Mouse (Mus musculus): ENCODE measurements around the gene Chat.
A peak's percentile ranks its signal among the peaks of the same experiment; 100 is the strongest.

Chat gene

DNA sequence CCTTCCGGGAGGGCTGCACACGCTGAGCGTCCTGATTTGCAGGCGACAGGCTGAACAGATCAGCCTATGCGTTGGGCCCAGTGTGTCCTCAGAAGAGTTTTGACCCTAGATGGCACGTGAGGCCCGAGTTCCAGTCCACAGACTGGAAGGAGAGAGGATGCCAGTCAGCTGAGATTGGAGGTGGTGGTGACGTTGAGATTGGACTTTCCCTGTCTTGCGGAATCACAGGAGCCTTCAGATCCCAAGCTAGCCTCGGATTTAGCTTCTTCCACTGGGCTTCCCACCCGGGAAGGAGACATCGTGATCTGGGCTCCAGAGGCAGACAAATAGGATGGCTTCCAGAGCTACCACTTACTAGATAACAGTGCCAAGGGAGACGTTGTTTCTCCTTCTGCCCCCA lies at the start of gene Chat:
Chat (minus strand) TSS at position 101 of the 400 bp plus-strand sequence.
- no peak for DNase-seq

DNA sequence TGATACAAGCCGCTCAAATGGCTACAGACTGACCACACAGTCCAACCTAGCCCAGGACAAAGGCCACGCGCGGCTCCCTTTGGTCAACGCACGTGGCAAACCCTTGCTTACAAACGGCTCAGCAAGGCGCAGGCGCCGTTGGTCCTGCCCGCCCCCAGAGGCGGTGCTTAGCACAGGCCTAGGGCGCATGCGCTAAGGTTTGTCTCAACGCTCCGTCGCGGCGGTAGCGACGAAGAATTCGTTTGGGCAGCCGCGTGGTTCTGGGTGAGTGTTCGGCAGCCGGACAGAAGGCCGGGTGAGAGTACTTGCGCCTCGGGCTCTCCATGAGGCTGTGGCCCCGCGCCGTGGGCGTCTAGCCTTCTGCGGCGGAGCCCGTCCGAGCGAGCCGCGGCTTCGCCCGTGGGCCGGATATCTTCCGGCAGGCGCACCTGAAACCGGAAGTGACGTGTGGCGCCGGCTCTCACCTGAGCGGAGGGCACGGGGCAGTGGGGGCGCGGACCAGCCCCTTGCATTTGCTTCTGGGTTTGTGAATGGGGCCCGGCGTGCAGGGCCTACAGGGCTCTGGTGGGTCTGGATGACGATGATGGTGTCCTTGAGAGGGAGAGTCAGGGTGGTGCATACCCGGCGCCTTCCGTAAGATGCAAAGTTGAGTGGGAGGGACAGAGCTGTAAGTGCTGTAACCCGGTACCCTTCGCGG lies 47.7 kb upstream of the Chat start, which contains the start of gene Ercc6:
Ercc6 (plus strand) TSS at position 186 of the 697 bp plus-strand sequence.
- DNase-seq, result peak; percentile 97

- no peak for DNase-seq
Measured at GRCm38 (mm10) chr14:32512912-32513311, 47.1 kb upstream of the Chat start.

GRCm38 (mm10) chr14:32509443-32509961 lies 43.7 kb upstream of the Chat start:
- DNase-seq, result no peak

DNA sequence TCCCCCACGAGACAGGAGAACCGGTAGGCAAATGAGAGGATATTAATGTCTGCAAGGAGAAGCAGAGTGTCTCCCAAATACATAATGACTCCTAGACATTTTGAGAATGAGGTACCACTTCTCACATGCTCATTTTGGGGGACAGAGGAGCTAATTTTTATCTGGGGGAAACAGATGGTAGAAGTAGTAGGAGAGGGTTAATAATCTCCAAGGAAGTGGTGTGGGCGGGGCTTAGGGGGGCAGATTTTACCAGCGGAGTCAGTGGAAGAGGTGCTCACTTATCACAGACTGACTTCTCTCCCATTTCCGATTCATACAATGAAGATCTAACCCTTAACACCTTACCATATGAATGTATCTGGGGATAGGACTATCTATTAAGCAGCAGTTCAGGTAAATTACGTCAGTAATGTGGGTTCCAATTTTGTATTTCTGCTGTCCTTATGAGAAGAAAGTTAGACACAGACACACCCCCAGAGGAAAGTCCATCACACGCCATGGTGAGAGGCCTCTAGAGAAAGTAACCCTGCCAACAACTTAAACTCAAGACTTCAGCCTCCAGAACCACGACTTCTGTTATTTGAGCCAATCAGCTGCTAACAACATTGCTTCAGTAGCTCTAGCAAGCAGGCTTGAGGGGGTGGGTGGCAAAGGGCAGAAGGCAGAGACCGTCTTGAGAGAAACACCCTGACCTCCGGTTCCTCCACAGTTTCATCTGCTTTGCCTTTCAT lies 42.5 kb upstream of the Chat start:
- no peak for DNase-seq

GRCm38 (mm10) chr14:32507216-32507615 lies 41.4 kb upstream of the Chat start:
- DNase-seq, result no peak

- no peak for DNase-seq
Measured at GRCm38 (mm10) chr14:32506329-32506728, 40.5 kb upstream of the Chat start.

DNA sequence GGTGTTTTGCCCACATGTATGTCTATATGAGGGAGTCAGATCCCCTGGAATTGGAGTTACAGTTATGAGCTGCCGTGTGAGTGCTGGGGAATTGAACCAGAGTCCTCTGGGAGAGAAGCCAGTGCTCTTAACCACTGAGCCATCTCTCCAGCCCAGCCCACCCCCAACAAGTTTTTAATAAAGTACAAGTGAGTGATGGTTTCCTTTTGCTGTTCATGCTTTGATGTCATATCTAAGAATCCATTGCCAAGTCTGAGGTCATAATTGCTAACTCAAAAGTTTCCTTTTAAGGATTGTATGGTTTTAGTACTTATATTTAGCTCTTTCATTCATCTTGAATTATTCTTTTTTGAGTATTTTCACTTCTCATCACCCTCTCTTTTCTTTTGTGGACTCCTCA lies 38.1 kb upstream of the Chat start:
- no peak for DNase-seq

DNA sequence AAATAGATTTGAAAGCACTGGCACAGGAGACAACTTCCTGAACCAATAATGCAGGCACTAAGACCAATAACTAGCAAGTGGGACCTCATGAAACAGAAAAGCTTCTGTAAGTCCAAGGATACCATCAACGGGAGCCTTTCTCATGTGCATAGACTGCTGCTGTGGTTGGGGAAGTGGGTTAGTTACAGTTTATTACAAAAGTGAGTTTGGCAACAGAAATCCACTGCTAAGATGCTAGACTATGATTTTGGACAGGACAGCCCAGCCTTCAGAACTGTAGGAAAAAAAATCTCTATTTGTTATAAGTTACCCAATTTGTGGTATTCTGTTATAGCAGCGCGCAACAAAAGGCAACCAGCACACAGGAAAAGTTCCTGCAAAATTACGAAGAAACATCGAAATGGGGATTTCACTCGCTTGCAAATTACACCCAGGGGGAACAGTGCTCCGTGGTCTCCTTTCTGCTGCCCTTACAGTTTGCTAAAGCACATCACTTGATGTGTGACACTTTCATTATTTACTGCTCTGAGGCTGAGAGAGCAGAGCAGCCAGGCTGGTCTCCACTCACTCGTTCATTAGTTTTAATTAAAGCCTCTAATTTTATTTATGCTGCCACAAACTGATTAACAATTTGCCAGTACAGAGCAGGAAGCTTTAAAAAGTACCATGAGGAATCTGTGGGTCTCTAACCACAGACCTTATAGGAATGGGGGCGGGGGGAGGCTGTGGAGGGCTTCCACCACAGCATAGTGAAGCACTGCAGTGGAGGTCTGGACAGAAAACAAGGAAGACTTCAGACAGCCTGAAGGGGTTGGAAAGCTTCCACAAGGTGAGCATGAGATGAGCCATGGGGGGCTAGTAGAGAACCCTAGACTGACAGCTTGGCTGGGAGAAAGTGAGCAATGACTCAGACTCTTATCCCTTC lies 37.2 kb upstream of the Chat start:
- no peak for DNase-seq

DNA sequence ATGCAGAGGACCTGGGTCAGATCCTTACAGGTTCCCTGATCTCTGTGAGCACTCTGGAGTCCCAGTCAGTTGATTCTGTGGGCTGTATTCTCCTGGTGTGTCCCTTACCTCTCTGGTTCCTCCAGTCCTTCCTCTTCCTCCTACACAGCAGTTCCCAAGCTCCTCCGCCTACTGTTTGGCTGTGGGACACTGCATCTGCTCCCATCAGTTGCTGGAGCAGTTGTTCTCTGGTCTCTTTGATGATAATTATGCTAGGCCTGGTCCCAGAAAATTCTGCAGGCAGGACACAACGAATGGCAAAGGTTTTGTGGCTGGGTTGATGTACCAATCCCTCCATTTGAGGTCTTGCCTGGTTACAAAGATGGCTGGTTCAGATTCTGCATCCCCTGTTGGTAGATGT lies 35.5 kb upstream of the Chat start:
- no peak for DNase-seq

DNA sequence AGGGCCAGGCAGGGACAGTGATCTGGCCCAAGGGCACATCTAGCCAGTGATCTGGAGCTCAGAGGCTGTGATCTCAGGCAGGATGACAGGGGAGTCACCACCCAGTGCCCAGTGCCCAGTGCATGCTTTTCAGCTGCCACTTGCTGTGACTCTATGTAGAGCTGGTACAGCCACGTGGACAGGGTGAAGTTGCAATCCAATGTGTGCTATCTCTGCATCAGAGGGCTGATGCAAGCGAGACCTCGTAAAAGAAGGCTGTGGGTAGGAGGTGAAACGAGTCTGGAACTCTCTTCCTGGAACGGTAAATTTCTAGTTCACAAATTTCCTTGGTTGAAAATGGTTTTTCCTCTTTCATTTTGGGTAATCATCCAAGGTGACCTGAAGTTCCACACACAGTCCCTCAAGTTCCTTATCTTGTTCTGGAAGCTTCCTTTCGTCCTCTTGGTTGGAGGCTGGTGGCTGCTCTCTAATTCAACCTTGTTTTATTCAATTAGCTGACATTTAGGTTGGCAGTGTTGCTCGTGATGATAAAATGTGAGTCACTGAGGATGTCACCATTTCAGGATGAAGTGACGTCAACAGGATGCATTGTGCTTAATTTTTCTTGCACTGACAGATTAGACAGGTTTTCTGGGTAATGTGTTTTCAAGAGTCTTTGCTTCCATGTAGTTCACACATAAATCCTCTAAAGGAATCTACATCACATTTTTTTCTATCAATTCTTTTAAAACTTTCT lies 30.5 kb upstream of the Chat start:
- DNase-seq, result no peak

DNA sequence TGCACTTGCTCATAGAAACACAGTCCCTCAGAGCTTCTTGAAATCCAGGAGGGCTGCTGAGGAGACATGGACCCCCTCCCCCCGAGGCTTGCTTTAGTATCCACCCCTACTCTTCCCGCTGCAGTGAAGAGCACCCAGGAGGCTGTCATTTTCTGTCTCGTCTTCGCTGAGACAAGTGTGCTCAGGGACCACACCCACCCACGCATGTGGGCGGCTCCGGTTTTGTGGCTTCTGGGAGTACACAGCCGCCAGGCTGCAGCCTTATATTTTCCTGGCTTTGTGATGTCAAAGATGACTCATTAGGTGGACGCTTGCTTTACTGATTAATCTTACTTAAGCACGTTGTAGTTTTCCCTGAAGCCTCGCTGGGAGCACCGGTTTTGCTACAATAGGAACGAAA lies 26.7 kb upstream of the Chat start:
- DNase-seq, result no peak

GRCm38 (mm10) chr14:32482061-32482460 lies 16.3 kb upstream of the Chat start:
- DNase-seq, result no peak

DNA sequence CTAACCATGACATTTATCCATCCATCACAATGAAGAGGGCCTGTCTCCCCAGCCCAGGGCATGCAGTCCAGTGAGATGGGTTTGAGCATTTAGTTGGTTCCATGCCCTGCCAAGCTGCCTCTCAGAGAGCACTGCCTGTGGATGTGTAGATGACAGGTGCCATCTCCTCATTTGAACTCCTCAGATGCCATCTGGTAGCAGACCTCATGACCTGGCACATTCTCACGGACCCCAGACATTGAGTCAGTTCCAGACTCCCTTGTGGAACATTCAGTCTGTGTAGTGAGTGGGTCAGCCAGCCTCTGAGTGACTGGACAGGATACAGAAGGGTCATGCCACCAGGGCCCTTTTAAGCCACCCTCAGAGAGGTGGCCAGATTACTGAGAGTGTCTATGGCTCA lies 11.8 kb upstream of the Chat start:
- no peak for DNase-seq

GRCm38 (mm10) chr14:32476559-32476958 lies 10.8 kb upstream of the Chat start:
- no peak for DNase-seq

GRCm38 (mm10) chr14:32472996-32473395 lies 7.2 kb upstream of the Chat start:
- peak; percentile 43 for DNase-seq

- peak; percentile 38 for DNase-seq
Measured at GRCm38 (mm10) chr14:32467606-32468005, 1.8 kb upstream of the Chat start.

DNA sequence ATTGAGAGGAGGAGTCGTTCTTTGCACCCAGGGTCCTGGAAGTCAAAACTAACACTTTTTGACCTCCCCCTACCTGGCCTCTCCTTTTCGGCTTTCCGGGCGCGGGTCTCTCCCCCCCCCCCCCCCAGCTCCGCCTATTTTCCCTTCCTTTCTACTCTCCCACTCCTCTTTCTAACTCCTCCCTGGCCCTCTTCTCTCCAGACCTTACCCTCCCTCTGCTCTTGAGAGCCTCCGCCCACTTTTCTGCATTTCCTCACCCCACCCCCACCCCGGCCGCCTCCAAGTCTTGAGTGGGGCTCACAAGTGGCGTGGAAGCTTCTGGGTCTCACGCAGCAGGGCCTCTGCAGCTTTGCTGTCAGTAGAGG lies 301 bp downstream of the Chat start:
- DNase-seq, result no peak

- DNase-seq, result no peak
Measured at GRCm38 (mm10) chr14:32464601-32465505, 936 bp downstream of the Chat start, which contains the start of gene Slc18a3. Slc18a3 (minus strand) TSS chr14:32464850.

GRCm38 (mm10) chr14:32463211-32464040 lies 2.4 kb downstream of the Chat start:
- DNase-seq, result no peak

Data from kidney, adult 18-20 months (tissue).